Mouse (Mus musculus): ENCODE data around the gene Zmynd8.

Gene Zmynd8

GRCm38 (mm10) chr2:165896171-165896570 lies 2.6 kb downstream of the Zmynd8 start:
- no peak for DNase-seq

GRCm38 (mm10) chr2:165895687-165896086 lies 3.1 kb downstream of the Zmynd8 start:
- DNase-seq: no peak

- DNase-seq: no peak
Observed at GRCm38 (mm10) chr2:165894533-165894932, 4.3 kb downstream of the Zmynd8 start.

GRCm38 (mm10) chr2:165893232-165893631 lies 5.6 kb downstream of the Zmynd8 start:
- no peak for DNase-seq

GRCm38 (mm10) chr2:165892626-165893025 lies 6.2 kb downstream of the Zmynd8 start:
- DNase-seq: no peak

- peak; percentile 88 for DNase-seq
Observed at GRCm38 (mm10) chr2:165890401-165890800, 8.4 kb downstream of the Zmynd8 start.

- no peak for DNase-seq
Observed at GRCm38 (mm10) chr2:165889874-165890273, 8.9 kb downstream of the Zmynd8 start.

- no peak for DNase-seq
Observed at GRCm38 (mm10) chr2:165889266-165889665, 9.6 kb downstream of the Zmynd8 start.

- DNase-seq: no peak
Observed at GRCm38 (mm10) chr2:165888813-165889221, 10.0 kb downstream of the Zmynd8 start.

- peak; percentile 33 for DNase-seq
Observed at GRCm38 (mm10) chr2:165888396-165888795, 10.4 kb downstream of the Zmynd8 start.

GRCm38 (mm10) chr2:165886857-165887628 lies 11.8 kb downstream of the Zmynd8 start:
- no peak for DNase-seq

- no peak for DNase-seq
Observed at GRCm38 (mm10) chr2:165886482-165886856, 12.3 kb downstream of the Zmynd8 start.

GRCm38 (mm10) chr2:165885951-165886320 lies 12.9 kb downstream of the Zmynd8 start:
- no peak for DNase-seq

GRCm38 (mm10) chr2:165885225-165885950 lies 13.4 kb downstream of the Zmynd8 start:
- peak; percentile 82 for DNase-seq

GRCm38 (mm10) chr2:165884577-165885224 lies 14.1 kb downstream of the Zmynd8 start:
- DNase-seq: peak; percentile 92

- peak; percentile 66 for DNase-seq
Observed at GRCm38 (mm10) chr2:165883846-165884576, 14.8 kb downstream of the Zmynd8 start.

- peak; percentile 47 for DNase-seq
Observed at GRCm38 (mm10) chr2:165883006-165883405, 15.8 kb downstream of the Zmynd8 start.

GRCm38 (mm10) chr2:165881585-165882431 lies 17.0 kb downstream of the Zmynd8 start:
- no peak for DNase-seq

GRCm38 (mm10) chr2:165881220-165881584 lies 17.6 kb downstream of the Zmynd8 start:
- DNase-seq: no peak

- no peak for DNase-seq
Observed at GRCm38 (mm10) chr2:165880501-165881182, 18.2 kb downstream of the Zmynd8 start.

- DNase-seq: no peak
Observed at GRCm38 (mm10) chr2:165879403-165880178, 19.2 kb downstream of the Zmynd8 start.

All from thymus, postnatal 14 days (tissue).